Mouse (Mus musculus) heart, postnatal 25 days (tissue): ENCODE measurements around the gene Tmem14c. TPM values are rescaled to one million over a fixed set of nuclear protein-coding genes. Genes with fewer than 3 reads are reported as not detected.

Experiments used
- total RNA-seq, 2 experiments: library from RNA; stranded (reverse); gene quantifications; 2 replicates each; pipeline ENCODE4 v1.2.3; 2021

Gene Tmem14c
- total RNA-seq, 2 experiments from 2014 or later: 188 to 203 TPM

Other genes starting within 250 kb of the Tmem14c start
- 10 to 100 TPM in 1 of 2 experiments, 1 to 10 TPM in 1; 8.3 to 11.2 TPM for gene Gcnt2, start 156.5 kb upstream of the Tmem14c start, total RNA-seq
- 10 to 100 TPM; 24.3 to 24.8 TPM for gene Pak1ip1, start 15.3 kb upstream of the Tmem14c start, total RNA-seq
- gene Mak, start 63.4 kb downstream of the Tmem14c start, total RNA-seq: not detected
- gene Gcm2, start 94.7 kb downstream of the Tmem14c start, total RNA-seq: not detected
- not detected for gene Sycp2l, start 98.0 kb downstream of the Tmem14c start, total RNA-seq
- gene Elovl2, start 204.1 kb downstream of the Tmem14c start, total RNA-seq: under 1 TPM in 1 of 2 experiments, not detected in 1; 0.16 TPM
- 10 to 100 TPM; 23.3 to 24.5 TPM for gene Smim13, start 233.6 kb downstream of the Tmem14c start, total RNA-seq